ENCODE assay signal across 9 mouse cellular contexts in genomic region chr7:44925468-44925867, GRCm38 (mm10). TPM values are rescaled to one million over a fixed set of nuclear protein-coding genes. Genes with fewer than 3 reads are reported as not detected.
DNase-seq lines count a peak whose midpoint lies in the region; ATAC-seq and TF ChIP-seq lines count a peak whose summit lies in the region.
"Had no signal": no experiment of that assay in that cellular context is flagged by ENCODE, and none has a peak within 500 bp of the region (broad histone marks: within the 10 kb centered on the region; RNA-seq: fewer than 3 reads in every experiment).

No protein-coding gene starts in this region.

- TF ChIP-seq POLR2A in cortical plate, adult 2 months (IDR thresholded peaks at IDR 0.05; ENCODE audit: extremely low read depth, insufficient read depth, low read length), result no peak

- H3K36me3 ChIP-seq in forebrain, embryonic 14.5 days (ENCODE audit: control insufficient read depth, insufficient read depth, low read length), result peaks cover 38% of the 10 kb centered on the region
- H3K36me3 ChIP-seq in forebrain, embryonic 10.5 days (replicated peaks), result peaks cover 61% of the 10 kb centered on the region
- peaks cover 14% of the 10 kb centered on the region for H3K36me3 ChIP-seq in midbrain, postnatal 0 days (ENCODE audit: insufficient read depth, low read length)
- H3K36me3 ChIP-seq in midbrain, embryonic 10.5 days, result peaks cover 57% of the 10 kb centered on the region

- ATAC-seq in forebrain, embryonic 14.5 days, result no peak
- no peak for ATAC-seq in midbrain, postnatal 0 days (ENCODE audit: low FRiP score)

- H3K9ac ChIP-seq in forebrain, embryonic 14.5 days (ENCODE audit: low read length), result no peak overlapping the region
- no peak overlapping the region for H3K9ac ChIP-seq in midbrain, postnatal 0 days (replicated peaks; ENCODE audit: low read length, poor library complexity, severe bottlenecking)
- H3K9ac ChIP-seq: heart, embryonic 15.5 days had no signal

- no peaks in the 10 kb centered on the region for H3K27me3 ChIP-seq in forebrain, embryonic 14.5 days (replicated peaks; ENCODE audit: control insufficient read depth, insufficient read depth, low read length)
- H3K27me3 ChIP-seq in forebrain, embryonic 10.5 days (ENCODE audit: poor library complexity, severe bottlenecking), result no peaks in the 10 kb centered on the region
- H3K27me3 ChIP-seq in midbrain, postnatal 0 days (ENCODE audit: insufficient read depth, low read length), result no peaks in the 10 kb centered on the region
- H3K27me3 ChIP-seq in midbrain, embryonic 10.5 days (ENCODE audit: low read depth, poor library complexity, severe bottlenecking), result no peaks in the 10 kb centered on the region
- H3K27me3 ChIP-seq: heart, embryonic 15.5 days had no signal

- no peak overlapping the region for H3K4me2 ChIP-seq in forebrain, embryonic 14.5 days (ENCODE audit: low read length)
- H3K4me2 ChIP-seq in midbrain, postnatal 0 days (ENCODE audit: low read depth, low read length, poor library complexity, severe bottlenecking), result no peak overlapping the region
- H3K4me2 ChIP-seq: heart, embryonic 15.5 days had no signal

- no peak overlapping the region for H3K4me3 ChIP-seq in forebrain, embryonic 14.5 days (ENCODE audit: low read depth, low read length)
- H3K4me3 ChIP-seq in forebrain, embryonic 10.5 days, result no peak overlapping the region
- no peak overlapping the region for H3K4me3 ChIP-seq in midbrain, postnatal 0 days (ENCODE audit: low read depth, low read length)
- no peak overlapping the region for H3K4me3 ChIP-seq in midbrain, embryonic 10.5 days
- H3K4me3 ChIP-seq in cortical plate, adult 2 months (ENCODE audit: insufficient read depth, low read length), result no peak overlapping the region
- H3K4me3 ChIP-seq: heart, embryonic 15.5 days had no signal

- no peaks in the 10 kb centered on the region for H3K9me3 ChIP-seq in forebrain, embryonic 14.5 days (replicated peaks; ENCODE audit: control insufficient read depth, low read length)
- no peaks in the 10 kb centered on the region for H3K9me3 ChIP-seq in forebrain, embryonic 10.5 days
- no peaks in the 10 kb centered on the region for H3K9me3 ChIP-seq in midbrain, postnatal 0 days (ENCODE audit: low read length)
- no peaks in the 10 kb centered on the region for H3K9me3 ChIP-seq in midbrain, embryonic 10.5 days (replicated peaks)
- H3K9me3 ChIP-seq: heart, embryonic 15.5 days had no signal

- no peak overlapping the region for H3K27ac ChIP-seq in forebrain, embryonic 14.5 days (ENCODE audit: low read depth, low read length)
- no peak overlapping the region for H3K27ac ChIP-seq in forebrain, embryonic 10.5 days
- H3K27ac ChIP-seq in midbrain, postnatal 0 days (ENCODE audit: low read depth, low read length), result no peak overlapping the region
- no peak overlapping the region for H3K27ac ChIP-seq in midbrain, embryonic 10.5 days (replicated peaks)
- no peak overlapping the region for H3K27ac ChIP-seq in cortical plate, adult 2 months (ENCODE audit: insufficient read depth, low read length)
- H3K27ac ChIP-seq: heart, embryonic 15.5 days had no signal

- DNase-seq in forebrain, embryonic 14.5 days (ENCODE audit: low spot score), result peak; percentile 47
- no peak for DNase-seq in forebrain, embryonic 10.5 days (ENCODE audit: extremely low spot score, low spot score)
- DNase-seq in midbrain, postnatal 0 days (ENCODE audit: low spot score), result peak; percentile 55
- DNase-seq in midbrain, embryonic 10.5 days (ENCODE audit: low spot score), result no peak
- peak; percentile 41 for DNase-seq in mesoderm, embryonic 11.5 days (ENCODE audit: low read depth, low spot score)
- no peak for DNase-seq in left cerebral cortex, adult 8-10 months (ENCODE audit: low spot score in 2 of 2)
- no peak for DNase-seq in layer of hippocampus, postnatal 25 days (ENCODE audit: extremely low spot score in 1 of 2, low spot score in 1 of 2)

- TF ChIP-seq CTCF in midbrain, postnatal 0 days (IDR thresholded peaks at IDR 0.05), result peak; percentile 76
- peak; percentile 42 for TF ChIP-seq CTCF in cortical plate, adult 2 months (IDR thresholded peaks at IDR 0.05; ENCODE audit: extremely low read depth, insufficient read depth, low read length)

- peaks cover 12% of the 10 kb centered on the region for H3K4me1 ChIP-seq in forebrain, embryonic 14.5 days (ENCODE audit: control insufficient read depth, insufficient read depth, low read length)
- H3K4me1 ChIP-seq in forebrain, embryonic 10.5 days, result peaks cover 26% of the 10 kb centered on the region
- peaks cover 13% of the 10 kb centered on the region for H3K4me1 ChIP-seq in midbrain, postnatal 0 days (ENCODE audit: insufficient read depth, low read length)
- peaks cover 24% of the 10 kb centered on the region for H3K4me1 ChIP-seq in midbrain, embryonic 10.5 days
- peaks cover 6% of the 10 kb centered on the region for H3K4me1 ChIP-seq in cortical plate, adult 2 months (ENCODE audit: control insufficient read depth, insufficient read depth, low read length)

- WGBS in forebrain, embryonic 14.5 days, result 62% methylated on average over 3 of the region's 3 CpGs
- whole genome bisulfite sequencing in forebrain, embryonic 10.5 days, result 82% methylated on average over 3 of the region's 3 CpGs
- WGBS in midbrain, postnatal 0 days, result 61% methylated on average over 3 of the region's 3 CpGs
- WGBS in midbrain, embryonic 10.5 days, result 78% methylated on average over 3 of the region's 3 CpGs

RNA-seq across cellular contexts. Expression of gene Ap2a1, which starts 3.8 kb away (rescaled TPM):
- 85.6 and 99.3 TPM in 2 replicates for polyA plus RNA-seq in forebrain, embryonic 14.5 days (2014; fragmentation: Nextera tagmentation; extraction: Ambion mirVana)
- polyA plus RNA-seq in forebrain, embryonic 10.5 days (2016; fragmentation: Nextera tagmentation; extraction: Ambion mirVana), result 69.1 and 69.5 TPM in 2 replicates
- total RNA-seq in midbrain, postnatal 0 days (2014; rRNA removed), result 208 and 238 TPM in 2 replicates
- polyA plus RNA-seq in midbrain, postnatal 0 days (2015; fragmentation: Nextera tagmentation; extraction: Ambion mirVana), result 128 and 129 TPM in 2 replicates
- 74.2 and 77.0 TPM in 2 replicates for polyA plus RNA-seq in midbrain, embryonic 10.5 days (2016; fragmentation: Nextera tagmentation; extraction: Ambion mirVana)
- 241 and 247 TPM in 2 replicates for polyA plus RNA-seq in cortical plate, adult 2 months (2012; rRNA removed)
- 100 to 1,000 TPM; 312 to 359 (median 323) TPM for total RNA-seq in left cerebral cortex, adult 8-10 months (2022)
- 100 to 1,000 TPM; 304 to 306 TPM for total RNA-seq in layer of hippocampus, postnatal 25 days (2021)

RNA-seq across cellular contexts. Expression of gene Tsks, which starts 17.5 kb away (rescaled TPM):
- not detected in 2 replicates for polyA plus RNA-seq in forebrain, embryonic 14.5 days (2014; fragmentation: Nextera tagmentation; extraction: Ambion mirVana)
- polyA plus RNA-seq in forebrain, embryonic 10.5 days (2016; fragmentation: Nextera tagmentation; extraction: Ambion mirVana), result 0.47 TPM in 1 of 2 replicates, not detected in the other
- not detected in 2 replicates for total RNA-seq in midbrain, postnatal 0 days (2014; rRNA removed)
- 0.12 and 0.17 TPM in 2 replicates for polyA plus RNA-seq in midbrain, postnatal 0 days (2015; fragmentation: Nextera tagmentation; extraction: Ambion mirVana)
- polyA plus RNA-seq in midbrain, embryonic 10.5 days (2016; fragmentation: Nextera tagmentation; extraction: Ambion mirVana), result 0.11 and 0.14 TPM in 2 replicates
- 1.5 and 2.0 TPM in 2 replicates for polyA plus RNA-seq in cortical plate, adult 2 months (2012; rRNA removed)
- total RNA-seq in left cerebral cortex, adult 8-10 months (2022), result 1 to 10 TPM; 2.0 to 2.5 (median 2.2) TPM
- total RNA-seq in layer of hippocampus, postnatal 25 days (2021), result 1 to 10 TPM in 1 of 2 experiments, under 1 TPM in 1; 0.73 to 1.0 TPM

RNA-seq across cellular contexts. Expression of gene Fuz, which starts 29.6 kb away (rescaled TPM):
- polyA plus RNA-seq in forebrain, embryonic 14.5 days (2014; fragmentation: Nextera tagmentation; extraction: Ambion mirVana), result 18.2 and 18.3 TPM in 2 replicates
- polyA plus RNA-seq in forebrain, embryonic 10.5 days (2016; fragmentation: Nextera tagmentation; extraction: Ambion mirVana), result 24.8 and 25.0 TPM in 2 replicates
- 18.5 and 22.4 TPM in 2 replicates for total RNA-seq in midbrain, postnatal 0 days (2014; rRNA removed)
- 14.8 and 15.4 TPM in 2 replicates for polyA plus RNA-seq in midbrain, postnatal 0 days (2015; fragmentation: Nextera tagmentation; extraction: Ambion mirVana)
- 26.9 and 30.6 TPM in 2 replicates for polyA plus RNA-seq in midbrain, embryonic 10.5 days (2016; fragmentation: Nextera tagmentation; extraction: Ambion mirVana)
- polyA plus RNA-seq in cortical plate, adult 2 months (2012; rRNA removed), result 28.6 and 30.7 TPM in 2 replicates
- total RNA-seq in left cerebral cortex, adult 8-10 months (2022), result 10 to 100 TPM; 21.8 to 28.6 (median 24.0) TPM
- 10 to 100 TPM; 27.3 to 29.2 TPM for total RNA-seq in layer of hippocampus, postnatal 25 days (2021)

RNA-seq across cellular contexts. Expression of gene Med25, which starts 33.0 kb away (rescaled TPM):
- polyA plus RNA-seq in forebrain, embryonic 14.5 days (2014; fragmentation: Nextera tagmentation; extraction: Ambion mirVana), result 75.4 and 94.0 TPM in 2 replicates
- 175 and 185 TPM in 2 replicates for polyA plus RNA-seq in forebrain, embryonic 10.5 days (2016; fragmentation: Nextera tagmentation; extraction: Ambion mirVana)
- total RNA-seq in midbrain, postnatal 0 days (2014; rRNA removed), result 153 and 182 TPM in 2 replicates
- 150 and 154 TPM in 2 replicates for polyA plus RNA-seq in midbrain, postnatal 0 days (2015; fragmentation: Nextera tagmentation; extraction: Ambion mirVana)
- 213 and 220 TPM in 2 replicates for polyA plus RNA-seq in midbrain, embryonic 10.5 days (2016; fragmentation: Nextera tagmentation; extraction: Ambion mirVana)
- polyA plus RNA-seq in cortical plate, adult 2 months (2012; rRNA removed), result 121 and 129 TPM in 2 replicates
- 10 to 100 TPM; 80.5 to 97.9 (median 88.4) TPM for total RNA-seq in left cerebral cortex, adult 8-10 months (2022)
- 100 to 1,000 TPM; 105 to 108 TPM for total RNA-seq in layer of hippocampus, postnatal 25 days (2021)

RNA-seq across cellular contexts. Expression of gene Cpt1c, which starts 49.2 kb away (rescaled TPM):
- polyA plus RNA-seq in forebrain, embryonic 14.5 days (2014; fragmentation: Nextera tagmentation; extraction: Ambion mirVana), result 37.3 and 41.0 TPM in 2 replicates
- polyA plus RNA-seq in forebrain, embryonic 10.5 days (2016; fragmentation: Nextera tagmentation; extraction: Ambion mirVana), result 19.4 and 20.8 TPM in 2 replicates
- total RNA-seq in midbrain, postnatal 0 days (2014; rRNA removed), result 88.1 and 90.1 TPM in 2 replicates
- polyA plus RNA-seq in midbrain, postnatal 0 days (2015; fragmentation: Nextera tagmentation; extraction: Ambion mirVana), result 54.0 and 56.9 TPM in 2 replicates
- 22.3 and 26.8 TPM in 2 replicates for polyA plus RNA-seq in midbrain, embryonic 10.5 days (2016; fragmentation: Nextera tagmentation; extraction: Ambion mirVana)
- polyA plus RNA-seq in cortical plate, adult 2 months (2012; rRNA removed), result 154 and 164 TPM in 2 replicates
- 100 to 1,000 TPM in 1 of 4 experiments, 10 to 100 TPM in 3; 95.5 to 101 (median 98.3) TPM for total RNA-seq in left cerebral cortex, adult 8-10 months (2022)
- total RNA-seq in layer of hippocampus, postnatal 25 days (2021), result 100 to 1,000 TPM; 117 to 128 TPM

Comparison
In these comparisons a context has a peak if more than half of its experiments do, and no peak if none do; other contexts are left out.
1. DNase-seq: peak in forebrain, embryonic 14.5 days (single experiment), midbrain, postnatal 0 days (single experiment) and mesoderm, embryonic 11.5 days (single experiment); none in forebrain, embryonic 10.5 days (single experiment), midbrain, embryonic 10.5 days (single experiment), left cerebral cortex, adult 8-10 months (0 of 2) and layer of hippocampus, postnatal 25 days (0 of 2).